Mouse (Mus musculus): Measurements from ENCODE around the gene Clip1.

GRCm38 (mm10) chr5:123682372-123682771 lies 2.0 kb downstream of the Clip1 start:
- no peak for TF ChIP-seq GATA1 (IDR thresholded peaks at IDR 0.05; ENCODE audit: borderline replicate concordance, low read length)
- TF ChIP-seq FLI1 (IDR thresholded peaks at IDR 0.05; ENCODE audit: low read length) = no peak

Data from megakaryocyte, embryonic 14.5 days (primary cell).